Mouse (Mus musculus): ENCODE data around the gene Ino80b.
"Not testable (repeated sequence)": the region's sequence is repeated elsewhere in the genome, so short reads cannot be mapped to it uniquely, and the experiment has no call there.

The Ino80b gene

GRCm38 (mm10) chr6:83125331-83125730 lies at the start of gene Ino80b:
TSS of gene Ino80b (minus strand) at chr6:83125431.
- no peak for DNase-seq

- DNase-seq, result no peak
Measured at GRCm38 (mm10) chr6:83172240-83172920, 47.1 kb upstream of the Ino80b start.

GRCm38 (mm10) chr6:83171063-83171462 lies 45.8 kb upstream of the Ino80b start:
- DNase-seq, result no peak

GRCm38 (mm10) chr6:83169872-83170271 lies 44.6 kb upstream of the Ino80b start:
- DNase-seq, result no peak

- DNase-seq, result no peak
Measured at GRCm38 (mm10) chr6:83166243-83166630, 41.0 kb upstream of the Ino80b start.

- DNase-seq, result peak; percentile 95
Measured at GRCm38 (mm10) chr6:83165607-83166242, 40.5 kb upstream of the Ino80b start, which contains the start of gene Dctn1. TSS of gene Dctn1 (plus strand) at chr6:83165920.

- DNase-seq, result no peak
Measured at GRCm38 (mm10) chr6:83165026-83165606, 39.9 kb upstream of the Ino80b start.

GRCm38 (mm10) chr6:83162701-83163100 lies 37.5 kb upstream of the Ino80b start:
- peak; percentile 73 for DNase-seq

- DNase-seq, result no peak
Measured at GRCm38 (mm10) chr6:83161921-83162641, 36.9 kb upstream of the Ino80b start.

GRCm38 (mm10) chr6:83161442-83161841 lies 36.2 kb upstream of the Ino80b start:
- DNase-seq, result no peak

GRCm38 (mm10) chr6:83159456-83159855 lies 34.2 kb upstream of the Ino80b start:
- DNase-seq, result not testable (repeated sequence)

- DNase-seq, result peak; percentile 77
Measured at GRCm38 (mm10) chr6:83156259-83156684, 31.0 kb upstream of the Ino80b start, which contains the start of the genes Wdr54 and 1700003E16Rik. TSS of gene Wdr54 (minus strand) at chr6:83156397. TSS of gene 1700003E16Rik (plus strand) at chr6:83156404.

GRCm38 (mm10) chr6:83155552-83156238 lies 30.5 kb upstream of the Ino80b start:
- DNase-seq, result peak; percentile 59

GRCm38 (mm10) chr6:83153485-83153884 lies 28.3 kb upstream of the Ino80b start:
- no peak for DNase-seq

GRCm38 (mm10) chr6:83153038-83153437 lies 27.8 kb upstream of the Ino80b start:
- DNase-seq, result no peak

GRCm38 (mm10) chr6:83151721-83152120 lies 26.5 kb upstream of the Ino80b start:
- no peak for DNase-seq

GRCm38 (mm10) chr6:83147280-83147679 lies 22.0 kb upstream of the Ino80b start:
- DNase-seq, result no peak

- no peak for DNase-seq
Measured at GRCm38 (mm10) chr6:83145805-83146204, 20.6 kb upstream of the Ino80b start.

GRCm38 (mm10) chr6:83145209-83145608 lies 20.0 kb upstream of the Ino80b start:
- DNase-seq, result no peak

- DNase-seq, result no peak
Measured at GRCm38 (mm10) chr6:83142886-83143285, 17.7 kb upstream of the Ino80b start.

GRCm38 (mm10) chr6:83142211-83142731 lies 17.0 kb upstream of the Ino80b start:
- peak; percentile 63 for DNase-seq

GRCm38 (mm10) chr6:83141636-83142035 lies 16.4 kb upstream of the Ino80b start:
- DNase-seq, result no peak

All from right cerebral cortex, postnatal 4 days (tissue).